Mouse (Mus musculus) layer of hippocampus, adult 18-20 months (tissue): ENCODE data around the gene Lzts3. TPM values are rescaled to one million over a fixed set of nuclear protein-coding genes. Genes with fewer than 3 reads are reported as not detected.

Experiments
- DNase-seq, 2 experiments: peaks; one replicate each; pipeline ENCODE4 v3.0.0; 2022; ENCODE audit warnings: low spot score in 2 of 2
- total RNA-seq, 2 experiments: library from RNA; stranded (reverse); gene quantifications; 2 replicates each; pipeline ENCODE4 v1.2.3; 2021

Gene Lzts3
- total RNA-seq, 2 experiments from 2014 or later = 193 to 196 TPM

DNA sequence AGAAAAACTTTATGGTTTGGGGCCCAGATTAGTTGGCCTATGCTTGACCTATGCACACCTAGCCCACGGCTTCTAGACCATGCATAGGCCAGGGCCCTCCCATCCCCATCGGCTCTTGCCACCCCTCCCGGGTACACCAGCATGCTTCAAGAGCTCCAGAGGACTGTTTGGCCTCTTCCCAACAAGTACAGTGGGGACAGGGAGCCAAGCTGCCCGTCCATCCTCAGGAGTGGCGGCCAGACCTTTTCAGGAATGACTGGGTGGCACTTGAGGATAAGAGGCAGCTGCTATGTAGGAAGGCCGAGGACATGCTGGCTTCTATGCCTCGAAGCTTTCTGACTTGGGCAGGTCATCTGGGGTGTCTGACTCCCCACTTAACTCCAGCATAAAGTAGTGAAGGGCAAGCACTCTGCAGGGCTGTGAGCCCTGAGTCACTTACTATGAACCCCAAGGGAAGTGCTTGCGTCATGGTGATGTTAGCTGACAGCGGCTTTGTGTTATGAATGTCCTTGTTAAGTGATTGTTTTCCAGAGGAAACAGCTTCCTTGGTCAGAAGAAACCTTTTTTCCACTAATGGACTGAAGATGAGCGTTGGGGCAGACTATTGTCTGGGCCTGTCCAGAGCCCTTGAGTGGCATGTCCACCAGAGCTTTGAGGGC lies 58.6 kb downstream of the Lzts3 start:
- no peak for DNase-seq

Other genes starting within 250 kb of the Lzts3 start
- 1 to 10 TPM; 5.8 to 7.3 TPM for gene Cpxm1, start 245.2 kb downstream of the Lzts3 start, total RNA-seq
- gene Gm28372, start 237.6 kb downstream of the Lzts3 start, total RNA-seq = not detected
- not detected for gene 1700020A23Rik, start 237.5 kb downstream of the Lzts3 start, total RNA-seq
- gene Tmem239, start 236.3 kb downstream of the Lzts3 start, total RNA-seq = not detected
- 10 to 100 TPM; 85.2 to 87.8 TPM for gene Vps16, start 218.5 kb downstream of the Lzts3 start, total RNA-seq
- gene Pced1a, start 218.1 kb downstream of the Lzts3 start, total RNA-seq = 10 to 100 TPM; 23.1 to 23.4 TPM
- gene Ptpra, start 192.5 kb downstream of the Lzts3 start, total RNA-seq = 100 to 1,000 TPM; 327 to 330 TPM
- gene Mrps26, start 79.1 kb downstream of the Lzts3 start, total RNA-seq = 10 to 100 TPM; 81.6 to 85.7 TPM
- not detected for gene Oxt, start 66.6 kb downstream of the Lzts3 start, total RNA-seq
- 1 to 10 TPM; 1.4 to 1.5 TPM for gene Avp, start 60.2 kb downstream of the Lzts3 start, total RNA-seq
- 10 to 100 TPM in 1 of 2 experiments, 1 to 10 TPM in 1; 9.6 to 10.4 TPM for gene Fastkd5, start 12.8 kb downstream of the Lzts3 start, total RNA-seq
- 10 to 100 TPM in 1 of 2 experiments, 1 to 10 TPM in 1; 9.3 to 11.2 TPM for gene Ubox5, start 12.8 kb downstream of the Lzts3 start, total RNA-seq
- gene Ddrgk1, start 21.9 kb upstream of the Lzts3 start, total RNA-seq = 100 to 1,000 TPM in 1 of 2 experiments, 10 to 100 TPM in 1; 95.9 to 102 TPM
- gene Itpa, start 24.8 kb upstream of the Lzts3 start, total RNA-seq = 10 to 100 TPM; 35.9 to 36.5 TPM
- under 1 TPM; 0.43 to 0.92 TPM for gene Slc4a11, start 54.7 kb upstream of the Lzts3 start, total RNA-seq